Mouse (Mus musculus): ENCODE measurements around the gene Cavin2. TPM values are rescaled to one million over a fixed set of nuclear protein-coding genes. Genes with fewer than 3 reads are reported as not detected.
A peak's percentile ranks its signal among the peaks of the same experiment; 100 is the strongest.

Gene Cavin2
- polyA plus RNA-seq, 1 experiment from 2014 or later, result 4.6 TPM

DNA sequence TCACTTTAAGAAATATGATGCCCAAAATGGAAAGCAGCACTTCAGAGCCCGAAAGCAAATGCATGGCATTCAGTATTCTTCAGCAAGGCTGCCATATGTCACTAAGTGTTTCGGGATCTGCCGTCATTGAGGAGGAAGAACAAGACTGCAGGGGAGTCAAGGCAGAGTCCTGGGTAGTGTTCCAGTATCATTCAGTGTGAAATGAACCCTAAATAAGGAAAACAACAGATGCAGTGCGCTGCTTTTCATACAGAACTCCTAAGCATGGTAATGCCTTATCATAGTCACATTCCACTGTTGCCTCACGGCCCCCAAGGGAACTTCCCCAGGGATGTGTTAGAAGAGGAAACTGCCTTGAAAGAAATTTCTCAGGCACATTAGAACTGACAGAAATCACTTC, 21.8 kb upstream of the Cavin2 start:
- Histone ChIP-seq H3K36me3 (ENCODE audit: control insufficient read depth, insufficient read depth, low read length) (no peaks in the 10 kb centered on the region), H3K27ac (replicated peaks; ENCODE audit: low read depth, low read length) (no peak overlapping the region)
- DNase-seq, result no peak

GRCm38 (mm10) chr1:51268225-51268624, 20.7 kb upstream of the Cavin2 start:
- no peak overlapping the region for H3K9ac ChIP-seq (replicated peaks; ENCODE audit: low read length)
- H3K27me3 ChIP-seq (ENCODE audit: control insufficient read depth, insufficient read depth, low read length), result no peaks in the 10 kb centered on the region
- H3K4me3 ChIP-seq (replicated peaks; ENCODE audit: low read depth, low read length), result no peak overlapping the region
- H3K27ac ChIP-seq (replicated peaks; ENCODE audit: low read depth, low read length), result no peak overlapping the region
- no peaks in the 10 kb centered on the region for H3K9me3 ChIP-seq (ENCODE audit: control insufficient read depth, low read length)
- 91% methylated on average over 2 of the region's 2 CpGs for WGBS
- no peak overlapping the region for H3K4me2 ChIP-seq (ENCODE audit: low read length)
- DNase-seq (no peak), ATAC-seq (ENCODE audit: low FRiP score, low TSS enrichment) (no peak)
- 0 out of 2 replicates have a peak, but pooled peaks cover 5% of the 10 kb centered on the region for H3K4me1 ChIP-seq (ENCODE audit: control insufficient read depth, insufficient read depth, low read length)
- no peaks in the 10 kb centered on the region for H3K36me3 ChIP-seq (ENCODE audit: control insufficient read depth, insufficient read depth, low read length)

More for the DNA sequence above, 21.8 kb upstream of the Cavin2 start:
- ATAC-seq (ENCODE audit: low FRiP score, low TSS enrichment), result no peak
- no peaks in the 10 kb centered on the region for H3K9me3 ChIP-seq (ENCODE audit: control insufficient read depth, low read length)
- H3K9ac ChIP-seq (replicated peaks; ENCODE audit: low read length), result no peak overlapping the region
- H3K4me1 ChIP-seq (ENCODE audit: control insufficient read depth, insufficient read depth, low read length), result 0 out of 2 replicates have a peak, but pooled peaks cover 5% of the 10 kb centered on the region
- WGBS, result 65% methylated on average over 5 of the region's 5 CpGs
- H3K4me2 ChIP-seq (ENCODE audit: low read length), result no peak overlapping the region
- no peaks in the 10 kb centered on the region for H3K27me3 ChIP-seq (ENCODE audit: control insufficient read depth, insufficient read depth, low read length)
- H3K4me3 ChIP-seq (replicated peaks; ENCODE audit: low read depth, low read length), result no peak overlapping the region

- H3K4me1 ChIP-seq (ENCODE audit: control insufficient read depth, insufficient read depth, low read length), result 0 out of 2 replicates have a peak, but pooled peaks cover 5% of the 10 kb centered on the region
- 70% methylated on average over 5 of the region's 5 CpGs for WGBS
- no peak overlapping the region for H3K4me3 ChIP-seq (replicated peaks; ENCODE audit: low read depth, low read length)
- no peaks in the 10 kb centered on the region for H3K27me3 ChIP-seq (ENCODE audit: control insufficient read depth, insufficient read depth, low read length)
- DNase-seq, result no peak
- no peaks in the 10 kb centered on the region for H3K9me3 ChIP-seq (ENCODE audit: control insufficient read depth, low read length)
- no peak overlapping the region for H3K27ac ChIP-seq (replicated peaks; ENCODE audit: low read depth, low read length)
- no peaks in the 10 kb centered on the region for H3K36me3 ChIP-seq (ENCODE audit: control insufficient read depth, insufficient read depth, low read length)
- no peak overlapping the region for H3K9ac ChIP-seq (replicated peaks; ENCODE audit: low read length)
- no peak for ATAC-seq (ENCODE audit: low FRiP score, low TSS enrichment)
- H3K4me2 ChIP-seq (ENCODE audit: low read length), result no peak overlapping the region
Measured at GRCm38 (mm10) chr1:51270196-51270935, 18.6 kb upstream of the Cavin2 start.

DNA sequence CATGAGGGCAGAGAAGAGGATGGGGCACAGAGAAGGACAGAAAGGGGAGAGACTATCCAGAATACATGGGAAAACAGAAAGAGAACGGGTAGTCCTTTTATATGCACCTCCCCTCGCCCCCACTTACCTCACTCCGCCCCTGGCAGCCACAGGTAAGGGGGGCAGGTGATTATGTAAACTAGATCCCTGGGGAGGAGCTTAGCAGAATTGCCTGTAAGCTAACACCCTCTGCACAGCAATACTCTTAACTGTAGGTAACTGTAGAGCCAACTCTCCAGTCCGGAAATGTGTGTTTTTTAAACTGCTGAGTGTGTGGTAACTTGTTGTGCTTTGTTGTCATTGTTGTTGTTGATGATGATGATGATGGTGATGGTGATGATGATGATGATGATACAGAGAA, 17.1 kb upstream of the Cavin2 start:
- Histone ChIP-seq H3K27ac (replicated peaks; ENCODE audit: low read depth, low read length) (no peak overlapping the region), H3K27me3 (ENCODE audit: control insufficient read depth, insufficient read depth, low read length) (no peaks in the 10 kb centered on the region), H3K4me2 (ENCODE audit: low read length) (no peak overlapping the region), H3K4me1 (ENCODE audit: control insufficient read depth, insufficient read depth, low read length) (0 out of 2 replicates have a peak, but pooled peaks cover 5% of the 10 kb centered on the region), H3K36me3 (ENCODE audit: control insufficient read depth, insufficient read depth, low read length) (no peaks in the 10 kb centered on the region), H3K9me3 (ENCODE audit: control insufficient read depth, low read length) (no peaks in the 10 kb centered on the region), H3K4me3 (replicated peaks; ENCODE audit: low read depth, low read length) (no peak overlapping the region), H3K9ac (replicated peaks; ENCODE audit: low read length) (no peak overlapping the region)
- DNase-seq, result no peak
- ATAC-seq (ENCODE audit: low FRiP score, low TSS enrichment), result no peak
- 54% methylated on average over 4 of the region's 4 CpGs for WGBS

DNA sequence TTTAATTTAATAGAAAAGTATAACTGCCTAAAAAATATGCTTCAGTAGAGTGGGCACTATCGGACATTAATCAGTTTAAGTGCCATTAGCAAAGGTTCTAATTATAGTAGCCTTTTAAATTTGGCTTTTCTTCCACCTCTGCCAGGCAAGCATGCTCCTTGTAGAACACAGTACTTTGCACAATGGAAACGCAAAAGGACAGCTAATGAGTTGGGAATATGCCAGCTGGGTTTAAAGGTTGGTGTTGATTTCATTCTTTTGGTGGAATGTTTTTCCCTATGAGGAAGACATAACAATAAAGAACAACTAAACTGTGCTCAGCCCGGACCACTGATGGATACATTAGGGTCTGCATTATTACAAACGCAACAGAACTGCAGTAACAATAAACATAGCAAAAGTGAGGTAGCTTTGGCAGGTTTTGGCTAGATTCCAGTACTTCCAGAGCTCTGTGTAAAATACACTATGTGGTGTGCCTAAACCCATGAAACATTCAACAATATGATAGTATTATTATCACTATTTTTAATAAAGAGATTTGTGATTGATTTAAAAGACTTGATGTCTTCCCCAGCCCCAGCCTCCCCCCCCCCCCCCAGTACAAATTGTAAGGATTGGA, 16.2 kb upstream of the Cavin2 start:
- no peak for DNase-seq
- Histone ChIP-seq H3K4me1 (ENCODE audit: control insufficient read depth, insufficient read depth, low read length) (no peaks in the 10 kb centered on the region), H3K9ac (replicated peaks; ENCODE audit: low read length) (no peak overlapping the region), H3K4me2 (ENCODE audit: low read length) (no peak overlapping the region), H3K9me3 (ENCODE audit: control insufficient read depth, low read length) (no peaks in the 10 kb centered on the region), H3K4me3 (replicated peaks; ENCODE audit: low read depth, low read length) (no peak overlapping the region), H3K27me3 (ENCODE audit: control insufficient read depth, insufficient read depth, low read length) (no peaks in the 10 kb centered on the region), H3K27ac (replicated peaks; ENCODE audit: low read depth, low read length) (no peak overlapping the region), H3K36me3 (ENCODE audit: control insufficient read depth, insufficient read depth, low read length) (no peaks in the 10 kb centered on the region)
- 70% methylated on average over 4 of the region's 4 CpGs for WGBS
- ATAC-seq (ENCODE audit: low FRiP score, low TSS enrichment), result no peak

GRCm38 (mm10) chr1:51277879-51278567, 10.9 kb upstream of the Cavin2 start:
- DNase-seq, result no peak

GRCm38 (mm10) chr1:51288201-51288600, 725 bp upstream of the Cavin2 start:
- H3K4me1 ChIP-seq (ENCODE audit: control insufficient read depth, insufficient read depth, low read length), result no peaks in the 10 kb centered on the region
- no peak for ATAC-seq (ENCODE audit: low FRiP score, low TSS enrichment)
- 86% methylated on average over 3 of the region's 3 CpGs for WGBS
- no peaks in the 10 kb centered on the region for H3K9me3 ChIP-seq (ENCODE audit: control insufficient read depth, low read length)
- H3K27me3 ChIP-seq (ENCODE audit: control insufficient read depth, insufficient read depth, low read length), result no peaks in the 10 kb centered on the region
- no peak overlapping the region for H3K4me2 ChIP-seq (ENCODE audit: low read length)
- H3K4me3 ChIP-seq (replicated peaks; ENCODE audit: low read depth, low read length), result no peak overlapping the region
- H3K36me3 ChIP-seq (ENCODE audit: control insufficient read depth, insufficient read depth, low read length), result no peaks in the 10 kb centered on the region
- H3K27ac ChIP-seq (replicated peaks; ENCODE audit: low read depth, low read length), result no peak overlapping the region
- DNase-seq, result no peak
- H3K9ac ChIP-seq (replicated peaks; ENCODE audit: low read length), result no peak overlapping the region

More at GRCm38 (mm10) chr1:51277879-51278567, 10.9 kb upstream of the Cavin2 start:
- Histone ChIP-seq H3K9ac (replicated peaks; ENCODE audit: low read length) (no peak overlapping the region), H3K27ac (replicated peaks; ENCODE audit: low read depth, low read length) (no peak overlapping the region), H3K4me2 (ENCODE audit: low read length) (no peak overlapping the region), H3K4me3 (replicated peaks; ENCODE audit: low read depth, low read length) (no peak overlapping the region), H3K27me3 (ENCODE audit: control insufficient read depth, insufficient read depth, low read length) (no peaks in the 10 kb centered on the region), H3K4me1 (ENCODE audit: control insufficient read depth, insufficient read depth, low read length) (no peaks in the 10 kb centered on the region), H3K9me3 (ENCODE audit: control insufficient read depth, low read length) (no peaks in the 10 kb centered on the region), H3K36me3 (ENCODE audit: control insufficient read depth, insufficient read depth, low read length) (no peaks in the 10 kb centered on the region)
- no peak for ATAC-seq (ENCODE audit: low FRiP score, low TSS enrichment)
- 87% methylated on average over 2 of the region's 2 CpGs for WGBS

GRCm38 (mm10) chr1:51289620-51290445, 907 bp downstream of the Cavin2 start:
- DNase-seq (no peak), ATAC-seq (ENCODE audit: low FRiP score, low TSS enrichment) (no peak)
- H3K4me1 ChIP-seq (ENCODE audit: control insufficient read depth, insufficient read depth, low read length), result no peaks in the 10 kb centered on the region
- no peaks in the 10 kb centered on the region for H3K36me3 ChIP-seq (ENCODE audit: control insufficient read depth, insufficient read depth, low read length)
- no peak overlapping the region for H3K9ac ChIP-seq (replicated peaks; ENCODE audit: low read length)
- H3K9me3 ChIP-seq (ENCODE audit: control insufficient read depth, low read length), result no peaks in the 10 kb centered on the region
- no peaks in the 10 kb centered on the region for H3K27me3 ChIP-seq (ENCODE audit: control insufficient read depth, insufficient read depth, low read length)
- 0 out of 2 replicates have a peak overlapping the region, but pooled peaks have one; percentile 8 for H3K27ac ChIP-seq (replicated peaks; ENCODE audit: low read depth, low read length)
- 85% methylated on average over 17 of the region's 17 CpGs for WGBS
- no peak overlapping the region for H3K4me2 ChIP-seq (ENCODE audit: low read length)
- no peak overlapping the region for H3K4me3 ChIP-seq (replicated peaks; ENCODE audit: low read depth, low read length)

All from midbrain, embryonic 14.5 days (tissue).